Mouse (Mus musculus): ENCODE measurements at regions not wholly inside any gene's neighbourhood (a gene's known extent, or its start where the extent isn't known, plus 50 kb on each side); places are given as distances from the start of the nearest gene placed in this dataset.

DNA sequence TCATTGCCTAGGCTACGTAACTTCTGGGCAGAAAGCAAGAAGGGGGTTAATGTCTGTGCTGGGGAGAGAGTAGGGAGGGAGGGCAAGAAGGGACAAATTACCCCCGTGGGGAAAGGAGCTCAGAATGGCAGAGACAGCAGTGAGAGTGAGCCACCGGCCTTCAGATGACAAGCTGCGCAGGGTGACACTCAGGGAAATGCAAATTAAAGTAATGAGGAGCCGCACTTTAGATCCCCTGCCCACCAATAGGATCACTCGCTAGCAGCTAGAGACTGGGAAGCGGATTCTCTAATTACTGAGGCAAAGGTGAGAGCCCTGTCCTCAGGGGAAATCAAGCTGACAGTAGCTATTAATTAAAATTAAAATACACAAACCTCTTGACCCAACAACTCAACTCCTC, 202.5 kb downstream of the Arhgef10l start:
- H3K9me3 ChIP-seq, result no peaks in the 10 kb centered on the region
- no peak overlapping the region for H3K27ac ChIP-seq
- peaks cover 13% of the 10 kb centered on the region for H3K27me3 ChIP-seq (ENCODE audit: insufficient read depth, poor library complexity, severe bottlenecking)
- H3K4me1 ChIP-seq, result no peaks in the 10 kb centered on the region
- H3K4me3 ChIP-seq, result no peak overlapping the region
- no peak for DNase-seq (ENCODE audit: low spot score)
- H3K36me3 ChIP-seq, result no peaks in the 10 kb centered on the region
- 52% methylated on average over 7 of the region's 7 CpGs for WGBS

DNA sequence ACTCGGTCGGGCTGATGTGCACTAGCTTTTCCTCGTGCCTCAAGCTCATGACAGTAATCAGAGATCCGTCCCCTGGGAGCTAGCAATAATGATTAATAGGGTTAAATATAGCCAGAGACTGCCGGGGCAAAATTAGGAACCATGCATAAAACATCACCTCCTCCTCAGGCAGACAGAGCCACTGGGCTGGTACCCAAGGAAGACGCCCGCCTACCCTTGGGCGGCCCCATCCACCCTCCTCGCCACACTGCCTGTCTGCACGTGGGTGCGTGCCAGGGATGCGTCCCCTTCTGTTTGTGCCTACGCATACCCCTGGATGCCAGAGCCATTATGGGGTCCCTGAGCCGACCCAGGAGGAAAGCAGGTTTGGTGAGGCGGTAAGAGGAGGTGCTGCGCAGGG, 204.5 kb downstream of the Arhgef10l start:
- no peak for DNase-seq (ENCODE audit: low spot score)
- Histone ChIP-seq H3K9me3 (no peaks in the 10 kb centered on the region), H3K4me3 (no peak overlapping the region), H3K4me1 (peaks cover 3% of the 10 kb centered on the region; the same call in 1 of the 2 replicates), H3K27me3 (ENCODE audit: insufficient read depth, poor library complexity, severe bottlenecking) (peaks cover 8% of the 10 kb centered on the region), H3K27ac (no peak overlapping the region), H3K36me3 (no peaks in the 10 kb centered on the region)
- 86% methylated on average over 16 of the region's 16 CpGs for WGBS

DNA sequence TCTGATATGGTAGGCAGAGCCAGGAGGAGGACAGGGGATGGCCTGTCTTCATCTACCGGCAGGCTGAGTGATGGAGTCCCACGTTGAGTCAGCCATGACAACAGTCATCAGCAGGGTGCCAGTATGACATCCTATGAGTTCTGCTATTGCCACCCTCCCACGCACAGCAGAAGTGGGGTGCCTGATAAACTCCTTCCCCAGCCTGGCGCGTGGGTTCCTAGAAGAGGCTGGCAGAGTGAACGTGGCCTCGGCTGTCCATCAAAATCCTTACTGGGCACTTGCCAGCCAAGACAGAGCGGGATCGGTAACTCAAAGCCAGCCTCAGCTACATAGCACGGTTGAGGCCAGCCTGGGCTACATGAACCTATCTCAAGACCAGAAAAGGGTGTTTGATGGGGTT, 202.5 kb upstream of the Igsf21 start:
- Histone ChIP-seq H3K27me3 (ENCODE audit: insufficient read depth, poor library complexity, severe bottlenecking) (peaks cover 10% of the 10 kb centered on the region), H3K36me3 (no peaks in the 10 kb centered on the region), H3K9me3 (no peaks in the 10 kb centered on the region), H3K4me3 (no peak overlapping the region), H3K4me1 (no peaks in the 10 kb centered on the region), H3K27ac (no peak overlapping the region)
- whole genome bisulfite sequencing, result 79% methylated on average over 10 of the region's 10 CpGs
- DNase-seq (ENCODE audit: low spot score), result no peak

DNA sequence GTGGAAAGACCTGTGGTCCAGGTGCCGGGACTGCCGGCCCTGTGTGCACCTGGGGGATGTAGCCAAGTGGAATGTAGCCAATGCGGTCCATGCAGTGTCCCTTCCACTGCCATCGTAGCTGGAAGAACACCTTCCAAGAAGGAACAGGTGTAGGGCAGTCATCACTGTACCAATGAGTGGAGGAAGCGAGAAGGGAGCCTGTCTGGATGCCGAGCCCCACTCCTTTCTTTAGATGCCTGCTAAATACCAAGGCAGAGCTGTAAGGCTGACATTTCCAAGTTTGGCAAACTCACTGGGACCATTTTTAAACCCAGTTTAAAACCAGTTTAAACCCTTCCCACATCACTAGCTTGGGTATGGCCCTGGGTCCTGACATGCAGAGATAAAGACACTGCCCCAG, 199.9 kb upstream of the Igsf21 start:
- DNase-seq (ENCODE audit: low spot score), result no peak
- Histone ChIP-seq H3K4me1 (no peaks in the 10 kb centered on the region), H3K27me3 (ENCODE audit: insufficient read depth, poor library complexity, severe bottlenecking) (peaks cover 2% of the 10 kb centered on the region; the same call in 1 of the 2 replicates), H3K4me3 (no peak overlapping the region), H3K27ac (no peak overlapping the region), H3K36me3 (no peaks in the 10 kb centered on the region), H3K9me3 (no peaks in the 10 kb centered on the region)
- WGBS, result 86% methylated on average over 6 of the region's 6 CpGs

DNA sequence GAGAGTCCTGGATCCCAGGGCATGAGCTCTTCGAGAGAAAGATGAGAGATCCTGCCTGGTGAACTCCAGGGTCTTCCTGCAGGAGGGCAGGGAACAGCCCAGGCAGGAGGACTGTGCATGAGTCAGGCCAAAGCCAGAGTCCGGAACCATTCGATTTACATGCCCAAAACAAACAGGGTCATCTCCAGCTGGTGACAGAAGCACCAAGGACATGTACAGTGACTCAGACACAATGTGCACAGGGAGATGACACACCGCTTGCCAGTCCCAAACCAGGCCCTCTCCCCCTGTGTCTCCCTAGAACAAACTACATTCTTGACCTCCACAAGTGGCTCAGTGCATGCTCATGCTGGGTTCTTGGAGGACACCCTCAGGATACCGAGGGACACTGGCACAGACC, 199.3 kb upstream of the Igsf21 start:
- H3K27ac ChIP-seq, result no peak overlapping the region
- no peak for DNase-seq (ENCODE audit: low spot score)
- no peaks in the 10 kb centered on the region for H3K4me1 ChIP-seq
- WGBS, result 81% methylated on average over 5 of the region's 5 CpGs
- no peaks in the 10 kb centered on the region for H3K36me3 ChIP-seq
- H3K27me3 ChIP-seq (ENCODE audit: insufficient read depth, poor library complexity, severe bottlenecking), result no peaks in the 10 kb centered on the region; the same call in 1 of the 2 replicates
- H3K4me3 ChIP-seq, result no peak overlapping the region
- no peaks in the 10 kb centered on the region for H3K9me3 ChIP-seq

DNA sequence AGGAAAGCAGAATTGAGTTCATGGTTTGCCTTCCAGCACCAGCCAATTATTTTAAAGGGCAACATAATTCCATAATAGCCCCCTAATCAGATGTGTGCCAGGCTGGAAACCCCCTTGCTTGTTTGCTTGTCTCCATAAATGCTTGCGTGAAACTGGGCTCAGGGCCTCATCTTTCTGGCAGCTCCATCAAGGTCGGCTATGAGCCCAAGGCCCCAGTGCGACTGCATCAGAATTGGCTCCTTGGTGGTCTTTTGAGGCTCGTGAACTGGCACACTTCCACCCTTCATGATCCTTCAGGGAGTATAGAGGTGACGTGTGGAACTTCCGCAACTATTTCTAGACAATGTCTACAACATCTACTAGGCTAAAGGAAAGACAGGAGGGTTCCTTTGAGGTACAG, 196.6 kb upstream of the Igsf21 start:
- Histone ChIP-seq H3K4me3 (no peak overlapping the region), H3K4me1 (no peaks in the 10 kb centered on the region), H3K9me3 (no peaks in the 10 kb centered on the region), H3K27me3 (ENCODE audit: insufficient read depth, poor library complexity, severe bottlenecking) (no peaks in the 10 kb centered on the region), H3K36me3 (no peaks in the 10 kb centered on the region), H3K27ac (no peak overlapping the region)
- no peak for DNase-seq (ENCODE audit: low spot score)
- WGBS, result 82% methylated on average over 6 of the region's 6 CpGs

DNA sequence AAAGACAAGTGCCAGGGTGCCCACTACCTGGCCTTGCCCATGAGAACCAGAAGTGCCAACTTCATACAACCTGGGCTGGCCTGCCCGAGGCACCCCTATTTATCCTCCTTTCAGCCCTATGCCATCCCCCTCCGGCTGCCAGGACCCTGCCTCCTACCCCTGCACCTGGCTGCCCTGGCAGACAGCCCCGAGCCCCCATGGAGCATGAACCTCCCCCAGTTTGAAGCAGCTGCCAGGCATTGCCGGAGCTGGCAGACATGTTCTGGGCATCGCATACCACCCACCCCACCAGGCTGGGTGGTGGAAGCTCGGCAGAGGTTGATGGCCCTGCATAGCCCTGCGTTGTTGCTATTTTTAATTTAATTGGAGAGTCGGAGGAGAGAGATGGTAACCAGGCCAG, 195.2 kb upstream of the Igsf21 start:
- Histone ChIP-seq H3K9me3 (no peaks in the 10 kb centered on the region), H3K27me3 (ENCODE audit: insufficient read depth, poor library complexity, severe bottlenecking) (no peaks in the 10 kb centered on the region), H3K27ac (no peak overlapping the region), H3K4me3 (no peak overlapping the region), H3K4me1 (no peaks in the 10 kb centered on the region), H3K36me3 (no peaks in the 10 kb centered on the region)
- WGBS, result 85% methylated on average over 8 of the region's 8 CpGs
- no peak for DNase-seq (ENCODE audit: low spot score)

DNA sequence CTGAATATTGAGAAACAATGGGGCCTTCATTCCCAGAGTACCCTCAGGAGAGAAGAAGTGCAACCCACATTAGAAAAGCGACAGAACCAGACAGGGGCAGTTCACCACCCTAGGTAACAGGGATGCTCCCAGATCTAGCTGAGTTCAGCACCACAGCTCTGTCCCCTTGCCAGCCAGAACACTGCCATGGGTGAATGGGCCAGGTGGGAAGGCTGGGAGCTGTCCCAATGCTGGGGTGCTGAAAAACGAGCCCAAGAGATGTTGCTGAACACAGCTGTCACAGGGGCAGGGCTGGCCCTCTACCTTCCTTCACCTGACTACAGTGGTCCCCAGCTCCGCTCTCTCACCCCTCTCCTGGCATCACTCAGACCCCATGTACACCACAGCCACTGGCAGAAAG, 193.3 kb upstream of the Igsf21 start:
- 21% methylated on average over 3 of the region's 3 CpGs for WGBS
- H3K27ac ChIP-seq, result no peak overlapping the region
- DNase-seq (ENCODE audit: low spot score), result no peak
- H3K9me3 ChIP-seq, result no peaks in the 10 kb centered on the region
- H3K36me3 ChIP-seq, result no peaks in the 10 kb centered on the region
- H3K4me3 ChIP-seq, result no peak overlapping the region
- H3K27me3 ChIP-seq (ENCODE audit: insufficient read depth, poor library complexity, severe bottlenecking), result no peaks in the 10 kb centered on the region
- H3K4me1 ChIP-seq, result peaks cover 16% of the 10 kb centered on the region

DNA sequence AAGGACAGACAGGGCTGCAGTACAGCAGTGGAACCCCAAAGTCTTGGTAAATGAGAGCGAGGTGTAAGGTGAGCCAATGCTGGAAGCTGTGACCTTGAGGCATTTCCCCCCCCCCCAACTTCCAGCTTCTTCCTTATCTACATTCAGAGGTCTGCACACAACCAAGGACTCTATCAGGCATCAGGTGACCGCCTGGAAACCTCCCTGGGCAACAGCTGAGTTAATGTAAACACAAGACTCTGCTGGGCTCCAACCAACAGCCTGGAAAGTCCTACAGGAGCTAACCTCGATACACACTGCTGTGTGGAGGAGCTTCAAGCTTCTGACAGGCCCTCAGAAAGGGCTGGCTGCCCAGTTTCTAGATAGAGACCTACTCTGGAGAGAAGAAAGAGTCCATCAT, 189.4 kb upstream of the Igsf21 start:
- peaks cover 26% of the 10 kb centered on the region for H3K4me1 ChIP-seq
- WGBS, result 44% methylated on average over 3 of the region's 3 CpGs
- peaks cover 14% of the 10 kb centered on the region for H3K27me3 ChIP-seq (ENCODE audit: insufficient read depth, poor library complexity, severe bottlenecking)
- H3K27ac ChIP-seq, result no peak overlapping the region
- H3K9me3 ChIP-seq, result no peaks in the 10 kb centered on the region
- no peak for DNase-seq (ENCODE audit: low spot score)
- H3K4me3 ChIP-seq, result no peak overlapping the region
- no peaks in the 10 kb centered on the region for H3K36me3 ChIP-seq

DNA sequence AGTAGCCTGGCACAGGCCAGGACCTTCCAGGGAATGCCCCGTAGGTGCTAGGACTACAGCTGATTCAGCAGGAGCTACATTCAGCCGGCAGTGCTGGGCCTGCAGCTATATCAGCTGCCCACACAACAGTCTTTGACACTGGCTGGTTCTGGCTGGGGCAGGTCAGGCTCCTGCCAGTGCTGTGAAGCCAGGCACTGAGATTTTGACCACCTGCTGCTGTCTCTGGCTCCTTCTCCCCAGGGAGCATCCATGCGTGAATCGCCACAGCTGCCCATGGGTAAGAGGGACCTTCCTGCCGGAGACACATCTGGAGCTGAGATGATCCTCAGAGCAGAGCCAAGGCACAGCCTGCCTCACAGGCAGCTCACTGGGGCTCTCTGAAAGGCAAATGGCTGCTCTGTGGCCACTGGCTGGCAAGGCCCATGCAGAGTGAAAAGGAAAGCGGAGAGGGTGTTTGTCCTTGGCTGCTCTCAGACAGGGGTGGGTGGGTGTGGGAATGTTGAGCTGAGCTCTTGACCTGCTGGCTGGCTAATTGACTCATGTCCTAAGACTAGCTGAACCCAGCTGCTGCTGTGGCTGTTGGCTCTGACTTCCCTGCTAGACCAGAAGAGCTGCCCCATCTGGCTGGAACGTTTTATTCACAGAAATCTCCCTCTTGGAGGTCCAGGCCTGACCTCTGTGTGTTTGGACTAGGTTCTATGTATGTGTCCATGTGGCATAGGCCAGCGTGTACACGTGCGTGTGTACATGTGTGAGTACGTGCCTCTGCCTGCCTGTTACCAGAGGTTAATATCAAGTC, 187.4 kb upstream of the Igsf21 start:
- no peaks in the 10 kb centered on the region for H3K9me3 ChIP-seq
- peaks cover 14% of the 10 kb centered on the region for H3K27me3 ChIP-seq (ENCODE audit: insufficient read depth, poor library complexity, severe bottlenecking)
- H3K4me3 ChIP-seq, result no peak overlapping the region
- peaks cover 31% of the 10 kb centered on the region for H3K4me1 ChIP-seq
- 0 out of 2 replicates have a peak overlapping the region, but pooled peaks have one; percentile 7 for H3K27ac ChIP-seq
- no peaks in the 10 kb centered on the region for H3K36me3 ChIP-seq
- 57% methylated on average over 11 of the region's 11 CpGs for WGBS
- DNase-seq (ENCODE audit: low spot score), result no peak

DNA sequence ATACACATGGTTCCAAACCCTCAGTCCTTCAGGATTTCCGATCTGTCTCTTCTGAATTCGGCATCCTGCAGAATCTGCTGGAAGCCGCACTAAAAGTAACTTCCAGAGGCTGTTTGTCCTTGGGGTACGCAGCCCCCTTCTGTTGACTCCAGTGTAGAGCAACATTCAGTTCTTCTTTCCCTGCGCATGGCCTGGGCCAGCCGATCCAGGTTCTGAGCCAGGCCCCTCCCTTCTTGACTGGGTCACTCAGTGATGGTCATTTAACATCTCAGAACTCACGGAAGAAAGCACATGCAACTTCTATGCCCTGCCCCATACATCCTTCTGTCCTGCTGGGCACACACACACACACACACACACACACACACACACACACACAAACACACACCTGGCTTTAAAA, 185.5 kb upstream of the Igsf21 start:
- H3K4me3 ChIP-seq, result no peak overlapping the region
- 78% methylated on average over 7 of the region's 7 CpGs for WGBS
- H3K9me3 ChIP-seq, result no peaks in the 10 kb centered on the region
- no peaks in the 10 kb centered on the region for H3K36me3 ChIP-seq
- H3K27ac ChIP-seq, result no peak overlapping the region
- peaks cover 14% of the 10 kb centered on the region for H3K27me3 ChIP-seq (ENCODE audit: insufficient read depth, poor library complexity, severe bottlenecking)
- no peak for DNase-seq (ENCODE audit: low spot score)
- peaks cover 31% of the 10 kb centered on the region for H3K4me1 ChIP-seq

DNA sequence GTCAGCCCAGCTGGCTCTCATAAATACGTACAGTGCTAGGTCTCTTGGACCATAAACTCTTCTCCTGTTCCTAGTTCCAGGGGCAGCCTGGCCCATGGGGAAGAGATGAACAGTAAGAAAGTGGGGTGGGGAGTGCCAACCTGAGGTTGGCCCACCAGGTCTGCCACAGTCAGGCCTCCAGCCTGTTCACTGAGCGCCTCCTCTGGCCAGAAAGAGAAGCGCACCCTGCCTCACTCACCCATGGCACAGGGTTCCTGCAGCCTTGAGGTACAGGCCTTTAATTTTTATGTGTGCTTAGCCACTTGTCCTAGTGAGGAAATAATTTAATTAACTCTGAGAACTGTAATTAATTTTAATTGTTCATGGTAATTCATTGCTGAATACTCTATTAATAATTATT, 180.5 kb upstream of the Igsf21 start:
- H3K4me1 ChIP-seq, result peaks cover 32% of the 10 kb centered on the region
- no peak overlapping the region for H3K4me3 ChIP-seq
- 71% methylated on average over 3 of the region's 3 CpGs for WGBS
- H3K9me3 ChIP-seq, result no peaks in the 10 kb centered on the region
- no peak for DNase-seq (ENCODE audit: low spot score)
- H3K27ac ChIP-seq, result no peak overlapping the region
- no peaks in the 10 kb centered on the region for H3K36me3 ChIP-seq
- no peaks in the 10 kb centered on the region for H3K27me3 ChIP-seq (ENCODE audit: insufficient read depth, poor library complexity, severe bottlenecking)

DNA sequence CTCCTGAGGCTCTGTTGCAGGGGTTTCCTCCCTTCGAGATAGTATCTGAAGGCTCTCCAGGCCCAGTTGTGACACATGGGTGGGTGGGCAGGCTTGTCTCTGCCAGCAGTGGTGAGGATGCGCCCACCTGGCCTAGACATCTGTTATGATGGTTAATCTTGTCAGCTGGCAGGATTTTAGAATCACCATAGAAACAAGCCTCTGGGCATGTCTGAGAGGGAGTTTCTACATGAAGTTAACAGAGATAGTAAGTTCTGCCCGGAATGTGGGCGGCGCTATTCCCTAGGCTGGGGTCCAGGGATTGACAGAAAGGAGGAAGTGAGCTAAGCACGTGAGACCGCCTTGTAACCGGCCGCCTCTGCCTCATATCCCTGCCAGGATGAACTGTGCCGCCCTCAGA, 177.2 kb upstream of the Igsf21 start:
- Histone ChIP-seq H3K9me3 (no peaks in the 10 kb centered on the region), H3K4me1 (peaks cover 43% of the 10 kb centered on the region), H3K27ac (no peak overlapping the region), H3K27me3 (ENCODE audit: insufficient read depth, poor library complexity, severe bottlenecking) (no peaks in the 10 kb centered on the region), H3K36me3 (no peaks in the 10 kb centered on the region), H3K4me3 (no peak overlapping the region)
- WGBS, result 88% methylated on average over 10 of the region's 10 CpGs
- no peak for DNase-seq (ENCODE audit: low spot score)

Data from heart, embryonic 10.5 days (tissue).